Mouse (Mus musculus): ENCODE data around the gene Ccdc33. TPM values are rescaled to one million over a fixed set of nuclear protein-coding genes. Genes with fewer than 3 reads are reported as not detected.

Gene Ccdc33
- polyA plus RNA-seq, 1 experiment from 2014 or later = 0.16 TPM

- Histone ChIP-seq H3K36me3 (ENCODE audit: control insufficient read depth, insufficient read depth) (no peaks in the 10 kb centered on the region), H3K27ac (ENCODE audit: low read depth, low read length) (no peak overlapping the region), H3K4me2 (replicated peaks; ENCODE audit: low read depth) (no peak overlapping the region), H3K27me3 (replicated peaks; ENCODE audit: control insufficient read depth, insufficient read depth, low read length) (no peaks in the 10 kb centered on the region), H3K4me3 (ENCODE audit: low read depth, low read length) (no peak overlapping the region), H3K9ac (ENCODE audit: low read depth, low read length) (no peak overlapping the region), H3K9me3 (ENCODE audit: control insufficient read depth) (no peaks in the 10 kb centered on the region), H3K4me1 (replicated peaks; ENCODE audit: control insufficient read depth, insufficient read depth, low read length) (no peaks in the 10 kb centered on the region)
- 85% methylated on average over 10 of the region's 10 CpGs for WGBS
- ATAC-seq = no peak
- TF ChIP-seq CTCF (IDR thresholded peaks at IDR 0.05; ENCODE audit: low read depth) = no peak
Measured at GRCm38 (mm10) chr9:58043496-58044017, 75.1 kb downstream of the Ccdc33 start.

DNA sequence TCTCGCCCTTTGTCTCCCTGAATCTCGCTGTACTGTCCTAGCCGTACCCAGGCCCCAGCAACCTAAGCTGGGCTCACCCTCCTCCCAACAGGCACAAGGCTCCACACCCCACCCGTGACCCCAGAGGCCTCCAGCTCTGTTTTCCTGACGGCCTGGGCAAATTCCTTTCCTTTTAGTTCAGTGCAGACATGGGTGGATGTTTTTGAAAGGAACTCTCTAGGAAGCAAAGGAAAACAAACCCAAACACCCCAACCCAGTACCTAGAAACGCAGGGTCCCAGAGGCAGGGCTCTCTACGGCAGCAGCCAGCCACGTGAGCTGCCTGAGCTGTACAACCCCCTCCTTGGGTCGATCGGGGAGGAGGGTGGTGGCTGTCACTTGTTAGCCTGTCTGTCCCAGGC is 76.2 kb downstream of the Ccdc33 start:
- no peak for ATAC-seq
- no peak for TF ChIP-seq CTCF (IDR thresholded peaks at IDR 0.05; ENCODE audit: low read depth)

DNA sequence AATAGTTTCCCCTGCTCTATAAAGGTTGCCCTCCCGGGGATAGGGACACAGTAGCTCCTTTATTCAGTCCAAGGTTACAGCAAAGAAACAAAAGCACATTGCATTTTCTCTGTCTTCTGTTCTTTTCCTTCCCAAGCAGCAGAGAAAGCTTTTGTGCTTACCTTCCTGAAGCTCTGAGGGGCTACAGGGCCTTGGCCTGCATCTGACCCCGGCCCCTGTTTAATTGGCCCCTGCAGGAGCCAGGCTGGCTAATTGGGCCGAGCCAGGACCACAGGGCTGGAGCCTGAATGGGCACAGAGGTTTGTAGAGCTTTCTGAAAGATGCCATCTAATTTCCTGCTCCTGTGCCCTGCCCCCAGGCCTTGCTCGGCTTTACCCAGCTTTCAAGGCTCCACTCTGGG is 77.6 kb downstream of the Ccdc33 start:
- no peak overlapping the region for H3K9ac ChIP-seq (ENCODE audit: low read depth, low read length)
- 53% methylated on average over 4 of the region's 4 CpGs for WGBS
- no peaks in the 10 kb centered on the region for H3K36me3 ChIP-seq (ENCODE audit: control insufficient read depth, insufficient read depth)
- H3K9me3 ChIP-seq (ENCODE audit: control insufficient read depth) = no peaks in the 10 kb centered on the region
- H3K4me1 ChIP-seq (replicated peaks; ENCODE audit: control insufficient read depth, insufficient read depth, low read length) = no peaks in the 10 kb centered on the region
- TF ChIP-seq CTCF (IDR thresholded peaks at IDR 0.05; ENCODE audit: low read depth) = no peak
- H3K27ac ChIP-seq (ENCODE audit: low read depth, low read length) = no peak overlapping the region
- no peaks in the 10 kb centered on the region; the same call in 1 of the 2 replicates for H3K27me3 ChIP-seq (replicated peaks; ENCODE audit: control insufficient read depth, insufficient read depth, low read length)
- no peak for ATAC-seq
- no peak overlapping the region for H3K4me2 ChIP-seq (replicated peaks; ENCODE audit: low read depth)
- H3K4me3 ChIP-seq (ENCODE audit: low read depth, low read length) = no peak overlapping the region

More for the DNA sequence above, 76.2 kb downstream of the Ccdc33 start:
- Histone ChIP-seq H3K9ac (ENCODE audit: low read depth, low read length) (no peak overlapping the region), H3K9me3 (ENCODE audit: control insufficient read depth) (no peaks in the 10 kb centered on the region), H3K4me3 (ENCODE audit: low read depth, low read length) (no peak overlapping the region), H3K27ac (ENCODE audit: low read depth, low read length) (no peak overlapping the region), H3K27me3 (replicated peaks; ENCODE audit: control insufficient read depth, insufficient read depth, low read length) (no peaks in the 10 kb centered on the region; the same call in 1 of the 2 replicates), H3K36me3 (ENCODE audit: control insufficient read depth, insufficient read depth) (no peaks in the 10 kb centered on the region), H3K4me2 (replicated peaks; ENCODE audit: low read depth) (no peak overlapping the region), H3K4me1 (replicated peaks; ENCODE audit: control insufficient read depth, insufficient read depth, low read length) (no peaks in the 10 kb centered on the region)
- WGBS = 34% methylated on average over 10 of the region's 10 CpGs

DNA sequence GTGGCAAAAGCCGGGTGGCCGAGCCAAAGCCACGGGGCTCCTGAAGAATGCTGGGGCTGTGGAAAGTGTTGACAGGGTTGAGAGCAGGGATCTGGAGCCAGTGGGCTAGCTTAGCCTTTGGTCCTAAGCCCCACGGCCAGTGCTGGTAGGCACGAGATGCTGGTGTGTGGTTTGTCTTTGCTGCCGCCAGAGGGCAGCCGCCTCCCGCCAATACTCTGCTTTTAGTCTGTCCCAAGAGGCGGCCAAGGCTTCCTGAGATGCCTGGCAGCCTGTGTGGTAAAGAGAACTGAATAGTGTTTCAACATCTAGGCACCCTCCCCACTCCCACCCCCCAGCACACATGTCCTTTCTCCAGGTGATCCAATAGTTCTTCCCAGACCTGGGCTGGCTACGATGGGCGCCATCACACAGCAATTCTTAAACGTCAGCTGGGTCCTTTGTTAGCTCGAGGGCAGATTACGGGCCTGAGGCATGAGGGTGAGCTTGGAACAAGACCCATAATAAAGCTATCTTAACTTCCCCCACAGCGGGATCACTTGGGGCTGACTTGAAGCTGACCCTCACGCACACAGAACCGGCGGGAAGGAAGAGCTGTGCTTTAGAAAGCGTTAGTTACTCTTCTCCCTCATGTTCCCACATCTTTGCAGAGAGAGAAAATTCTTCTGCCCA is 80.0 kb downstream of the Ccdc33 start:
- Histone ChIP-seq H3K36me3 (ENCODE audit: control insufficient read depth, insufficient read depth) (no peaks in the 10 kb centered on the region), H3K4me3 (ENCODE audit: low read depth, low read length) (no peak overlapping the region), H3K9ac (ENCODE audit: low read depth, low read length) (no peak overlapping the region), H3K9me3 (ENCODE audit: control insufficient read depth) (no peaks in the 10 kb centered on the region), H3K27ac (ENCODE audit: low read depth, low read length) (no peak overlapping the region), H3K27me3 (replicated peaks; ENCODE audit: control insufficient read depth, insufficient read depth, low read length) (no peaks in the 10 kb centered on the region; the same call in 1 of the 2 replicates), H3K4me1 (replicated peaks; ENCODE audit: control insufficient read depth, insufficient read depth, low read length) (no peaks in the 10 kb centered on the region), H3K4me2 (replicated peaks; ENCODE audit: low read depth) (no peak overlapping the region)
- peak; percentile 97 for TF ChIP-seq CTCF (IDR thresholded peaks at IDR 0.05; ENCODE audit: low read depth)
- ATAC-seq = peak; percentile 22; the same call in 1 of the 2 replicates
- WGBS = 39% methylated on average over 19 of the region's 19 CpGs

DNA sequence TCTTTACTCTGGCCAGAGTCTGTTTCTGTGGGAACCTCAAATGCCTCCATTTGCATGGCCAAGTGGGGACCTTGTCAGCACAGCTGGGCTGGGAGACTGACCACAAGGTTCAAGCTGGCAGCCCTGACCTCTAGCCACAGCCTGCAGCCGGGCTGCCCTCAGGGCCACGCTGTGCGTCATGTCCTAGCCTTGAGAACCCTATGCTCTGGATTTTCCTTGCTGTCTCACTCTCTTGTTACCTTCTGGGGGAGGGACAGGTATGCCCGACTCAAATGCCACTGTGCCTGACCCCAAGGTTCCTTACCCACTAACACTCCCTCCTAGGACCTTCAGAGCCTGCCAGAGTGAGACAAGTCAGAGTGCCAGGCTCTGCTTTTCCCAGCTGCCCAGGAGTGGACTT is 81.7 kb downstream of the Ccdc33 start:
- no peak overlapping the region for H3K9ac ChIP-seq (ENCODE audit: low read depth, low read length)
- H3K27me3 ChIP-seq (replicated peaks; ENCODE audit: control insufficient read depth, insufficient read depth, low read length) = no peaks in the 10 kb centered on the region; the same call in 1 of the 2 replicates
- no peak for ATAC-seq
- 80% methylated on average over 4 of the region's 4 CpGs for WGBS
- H3K27ac ChIP-seq (ENCODE audit: low read depth, low read length) = no peak overlapping the region
- TF ChIP-seq CTCF (IDR thresholded peaks at IDR 0.05; ENCODE audit: low read depth) = no peak
- H3K4me2 ChIP-seq (replicated peaks; ENCODE audit: low read depth) = no peak overlapping the region
- no peaks in the 10 kb centered on the region for H3K4me1 ChIP-seq (replicated peaks; ENCODE audit: control insufficient read depth, insufficient read depth, low read length)
- no peaks in the 10 kb centered on the region for H3K36me3 ChIP-seq (ENCODE audit: control insufficient read depth, insufficient read depth)
- no peak overlapping the region for H3K4me3 ChIP-seq (ENCODE audit: low read depth, low read length)
- no peaks in the 10 kb centered on the region for H3K9me3 ChIP-seq (ENCODE audit: control insufficient read depth)

GRCm38 (mm10) chr9:58035951-58036698 is 82.5 kb downstream of the Ccdc33 start:
- no peak for ATAC-seq
- Histone ChIP-seq H3K4me2 (replicated peaks; ENCODE audit: low read depth) (no peak overlapping the region), H3K9me3 (ENCODE audit: control insufficient read depth) (no peaks in the 10 kb centered on the region), H3K9ac (ENCODE audit: low read depth, low read length) (no peak overlapping the region), H3K4me1 (replicated peaks; ENCODE audit: control insufficient read depth, insufficient read depth, low read length) (no peaks in the 10 kb centered on the region), H3K36me3 (ENCODE audit: control insufficient read depth, insufficient read depth) (no peaks in the 10 kb centered on the region), H3K27ac (ENCODE audit: low read depth, low read length) (no peak overlapping the region), H3K4me3 (ENCODE audit: low read depth, low read length) (no peak overlapping the region), H3K27me3 (replicated peaks; ENCODE audit: control insufficient read depth, insufficient read depth, low read length) (no peaks in the 10 kb centered on the region; the same call in 1 of the 2 replicates)
- 57% methylated on average over 7 of the region's 7 CpGs for WGBS
- TF ChIP-seq CTCF (IDR thresholded peaks at IDR 0.05; ENCODE audit: low read depth) = no peak
